Mouse (Mus musculus): Measurements from ENCODE around the gene Lamtor2. TPM values are rescaled to one million over a fixed set of nuclear protein-coding genes. Genes with fewer than 3 reads are reported as not detected.
"Not testable (repeated sequence)": the region's sequence is repeated elsewhere in the genome, so short reads cannot be mapped to it uniquely, and the experiment has no call there.

Lamtor2 gene
- total RNA-seq (2021): 100 to 1,000 TPM in 1 of 2 experiments, 10 to 100 TPM in 1; 70.9 to 104 TPM
- long read RNA-seq, experiment 1, transcript Lamtor2-201 (4 exons, 668 nt): major isoform, 40 of 47 reads
- long read RNA-seq, experiment 1, partial matches to known transcripts: 3 of 47 reads
- long read RNA-seq, experiment 1, other reads (novel, unspliced or antisense): 3 of 47 reads
- long read RNA-seq, experiment 2, transcript Lamtor2-201 (4 exons, 668 nt): major isoform, 34 of 55 reads
- long read RNA-seq, experiment 2, transcript Lamtor2-202 (4 exons, 568 nt): minor isoform, 6 of 55 reads
- long read RNA-seq, experiment 2, partial matches to known transcripts: 2 of 55 reads
- long read RNA-seq, experiment 2, other reads (novel, unspliced or antisense): 10 of 55 reads

- DNase-seq: peak; percentile 99
- no peak for TF ChIP-seq CTCF (IDR thresholded peaks at IDR 0.05)
- Histone ChIP-seq H3K4me3 (peak within 1 kb of the TSS; percentile 92), H3K27ac (peak within 1 kb of the TSS; percentile 99)
- intact Hi-C loops (cut with DNase I): no loop called here
These were observed at the start of gene Lamtor2 for GRCm38 (mm10) chr3:88552676-88553524. Gene Lamtor2, minus strand, starts transcription at chr3:88553074.

- no peak for DNase-seq
- intact Hi-C loops (cut with DNase I): no loop called here
These were observed 49.6 kb upstream of the Lamtor2 start for GRCm38 (mm10) chr3:88602466-88602865.

GRCm38 (mm10) chr3:88596547-88596946 lies 43.7 kb upstream of the Lamtor2 start:
- intact Hi-C loops (cut with DNase I); H3K4me3 ChIP-seq; DNase-seq; H3K27ac ChIP-seq: not testable (repeated sequence)

More at GRCm38 (mm10) chr3:88602466-88602865, 49.6 kb upstream of the Lamtor2 start:
- no peak for TF ChIP-seq CTCF (IDR thresholded peaks at IDR 0.05)
- no peak overlapping the region for H3K4me3 ChIP-seq
- H3K27ac ChIP-seq: no peak overlapping the region

GRCm38 (mm10) chr3:88593893-88594580 lies 41.2 kb upstream of the Lamtor2 start:
- Histone ChIP-seq H3K27ac (no peak overlapping the region), H3K4me3 (no peak overlapping the region)
- no peak for DNase-seq
- intact Hi-C loops (cut with DNase I): loop anchor here (5.0 kb wide), 2 partner anchors 38 to 143 kb away; no protein-coding TSS in a partner anchor
- TF ChIP-seq CTCF (IDR thresholded peaks at IDR 0.05): no peak

- Histone ChIP-seq H3K27ac (peak overlapping the region; percentile 67), H3K4me3 (peak overlapping the region; percentile 58)
- intact Hi-C loops (cut with DNase I): loop anchor here (5.0 kb wide), 2 partner anchors 39 to 144 kb away; no protein-coding TSS in a partner anchor
- no peak for DNase-seq
- TF ChIP-seq CTCF (IDR thresholded peaks at IDR 0.05): no peak
These were observed 40.2 kb upstream of the Lamtor2 start for GRCm38 (mm10) chr3:88592942-88593576.

GRCm38 (mm10) chr3:88591950-88592731 lies 39.3 kb upstream of the Lamtor2 start:
- peak overlapping the region; percentile 58 for H3K4me3 ChIP-seq
- peak overlapping the region; percentile 67 for H3K27ac ChIP-seq
- TF ChIP-seq CTCF (IDR thresholded peaks at IDR 0.05): peak; percentile 67
- intact Hi-C loops (cut with DNase I): loop anchor here (5.0 kb wide), 2 partner anchors 40 to 145 kb away; no protein-coding TSS in a partner anchor
- DNase-seq: no peak

GRCm38 (mm10) chr3:88591044-88591443 lies 38.2 kb upstream of the Lamtor2 start:
- no peak for DNase-seq
- no peak overlapping the region for H3K27ac ChIP-seq
- TF ChIP-seq CTCF (IDR thresholded peaks at IDR 0.05): no peak
- H3K4me3 ChIP-seq: no peak overlapping the region
- intact Hi-C loops (cut with DNase I): loop anchor here (5.0 kb wide), 2 partner anchors 41 to 146 kb away; no protein-coding TSS in a partner anchor

- H3K27ac ChIP-seq: 0 out of 2 replicates have a peak overlapping the region, but pooled peaks have one; percentile 16
- intact Hi-C loops (cut with DNase I): loop anchor here (5.0 kb wide), 2 partner anchors 42 to 147 kb away; no protein-coding TSS in a partner anchor
These were observed 37.4 kb upstream of the Lamtor2 start for GRCm38 (mm10) chr3:88590246-88590645.

GRCm38 (mm10) chr3:88586640-88587039 lies 33.8 kb upstream of the Lamtor2 start:
- intact Hi-C loops (cut with DNase I): no loop called here
- no peak for DNase-seq
- no peak for TF ChIP-seq CTCF (IDR thresholded peaks at IDR 0.05)
- no peak overlapping the region for H3K4me3 ChIP-seq
- H3K27ac ChIP-seq: no peak overlapping the region

More at GRCm38 (mm10) chr3:88590246-88590645, 37.4 kb upstream of the Lamtor2 start:
- TF ChIP-seq CTCF (IDR thresholded peaks at IDR 0.05): no peak
- no peak for DNase-seq
- H3K4me3 ChIP-seq: no peak overlapping the region

GRCm38 (mm10) chr3:88585769-88586168 lies 32.9 kb upstream of the Lamtor2 start:
- no peak for TF ChIP-seq CTCF (IDR thresholded peaks at IDR 0.05)

More at GRCm38 (mm10) chr3:88585769-88586168, 32.9 kb upstream of the Lamtor2 start:
- no peak for DNase-seq
- intact Hi-C loops (cut with DNase I): no loop called here
- Histone ChIP-seq H3K27ac (no peak overlapping the region), H3K4me3 (no peak overlapping the region)

Measured in gastrocnemius, adult 2 months (tissue).